Mouse (Mus musculus): Measurements from ENCODE around the gene Cfap299. TPM values are rescaled to one million over a fixed set of nuclear protein-coding genes. Genes with fewer than 3 reads are reported as not detected.

The Cfap299 gene
- polyA plus RNA-seq, 1 experiment: not detected

DNA sequence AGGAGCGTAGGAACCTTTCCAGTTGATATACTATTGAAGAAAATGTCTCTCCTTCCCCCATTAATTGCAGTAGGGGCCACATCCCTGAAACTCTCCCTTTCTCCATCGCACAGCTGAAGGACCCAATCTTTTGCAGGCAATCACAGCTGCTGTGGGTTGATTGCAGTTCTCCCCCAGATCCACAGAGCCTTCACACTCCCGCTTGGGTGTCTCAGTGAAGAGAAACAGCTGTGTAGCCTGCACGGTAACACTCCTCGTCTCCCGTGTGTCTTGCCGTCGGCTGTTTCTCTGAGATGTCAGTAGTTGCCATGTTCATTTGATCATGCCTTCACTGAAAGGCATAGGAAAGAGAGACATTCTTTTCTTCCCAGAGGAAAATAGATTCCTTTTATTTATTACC is 148.2 kb downstream of the Cfap299 start:
- Histone ChIP-seq H3K27ac (ENCODE audit: insufficient read depth, low read depth, low read length) (no peak overlapping the region), H3K4me3 (ENCODE audit: insufficient read depth, low read depth, low read length) (no peak overlapping the region), H3K4me1 (ENCODE audit: control insufficient read depth, insufficient read depth, low read length) (no peaks in the 10 kb centered on the region)
- TF ChIP-seq CTCF (IDR thresholded peaks at IDR 0.05; ENCODE audit: insufficient read depth, low read depth, low read length): no peak
- no peak for TF ChIP-seq POLR2A (IDR thresholded peaks at IDR 0.05; ENCODE audit: insufficient read depth, low read depth, low read length)
- WGBS: 54% methylated on average over 8 of the region's 8 CpGs

DNA sequence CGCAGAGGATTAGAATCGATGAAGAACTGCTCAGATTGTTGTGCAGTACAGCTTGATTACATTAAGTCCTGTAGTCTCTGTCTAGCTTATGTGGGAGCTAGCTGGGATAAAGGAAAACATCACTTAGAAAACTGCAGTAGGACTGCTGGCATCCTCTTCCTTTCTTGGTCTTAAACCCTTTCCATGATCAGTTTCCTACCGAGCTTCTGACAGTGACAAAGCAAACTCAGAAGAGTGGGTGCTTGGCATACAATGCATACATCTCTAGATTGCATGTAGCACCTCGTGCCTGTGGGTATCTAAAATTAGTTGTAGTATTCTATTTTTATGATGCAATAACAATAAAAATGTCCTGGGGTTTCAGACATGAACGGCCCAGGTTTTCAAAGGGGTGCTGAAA is 154.4 kb downstream of the Cfap299 start:
- WGBS: 66% methylated on average over 5 of the region's 5 CpGs
- H3K4me3 ChIP-seq (ENCODE audit: insufficient read depth, low read depth, low read length): no peak overlapping the region
- no peak overlapping the region for H3K27ac ChIP-seq (ENCODE audit: insufficient read depth, low read depth, low read length)
- no peaks in the 10 kb centered on the region for H3K4me1 ChIP-seq (ENCODE audit: control insufficient read depth, insufficient read depth, low read length)
- TF ChIP-seq CTCF (IDR thresholded peaks at IDR 0.05; ENCODE audit: insufficient read depth, low read depth, low read length) (no peak), POLR2A (IDR thresholded peaks at IDR 0.05; ENCODE audit: insufficient read depth, low read depth, low read length) (no peak)

DNA sequence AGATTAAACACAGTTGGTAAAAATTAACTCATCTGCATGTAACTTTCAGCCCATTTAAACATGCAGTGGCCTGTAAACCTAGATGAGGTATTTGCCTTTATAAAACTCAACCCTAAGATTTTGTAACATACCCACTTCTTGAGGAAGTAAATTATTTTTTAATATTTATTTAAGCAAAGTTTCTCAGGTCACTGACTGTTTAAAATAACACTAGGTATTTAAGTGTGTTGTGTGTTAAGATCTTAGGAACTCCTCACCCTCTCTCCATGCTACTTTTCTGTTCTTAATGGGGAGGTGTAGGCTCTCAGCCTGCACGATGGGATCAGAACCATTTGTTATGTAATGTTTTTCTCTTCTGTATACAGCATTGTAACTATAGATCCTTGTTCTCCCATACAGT is 156.1 kb downstream of the Cfap299 start:
- 71% methylated on average over 1 of the region's 1 CpGs for WGBS
- no peak overlapping the region for H3K27ac ChIP-seq (ENCODE audit: insufficient read depth, low read depth, low read length)
- no peak overlapping the region for H3K4me3 ChIP-seq (ENCODE audit: insufficient read depth, low read depth, low read length)
- H3K4me1 ChIP-seq (ENCODE audit: control insufficient read depth, insufficient read depth, low read length): no peaks in the 10 kb centered on the region
- TF ChIP-seq POLR2A (IDR thresholded peaks at IDR 0.05; ENCODE audit: insufficient read depth, low read depth, low read length) (no peak), CTCF (IDR thresholded peaks at IDR 0.05; ENCODE audit: insufficient read depth, low read depth, low read length) (no peak)

- H3K4me3 ChIP-seq (ENCODE audit: insufficient read depth, low read depth, low read length): no peak overlapping the region
- TF ChIP-seq POLR2A (IDR thresholded peaks at IDR 0.05; ENCODE audit: insufficient read depth, low read depth, low read length) (no peak), CTCF (IDR thresholded peaks at IDR 0.05; ENCODE audit: insufficient read depth, low read depth, low read length) (no peak)
- WGBS: 79% methylated on average over 4 of the region's 4 CpGs
- no peaks in the 10 kb centered on the region for H3K4me1 ChIP-seq (ENCODE audit: control insufficient read depth, insufficient read depth, low read length)
- no peak overlapping the region for H3K27ac ChIP-seq (ENCODE audit: insufficient read depth, low read depth, low read length)
Measured at GRCm38 (mm10) chr5:98498317-98498716, 169.2 kb downstream of the Cfap299 start.

- Histone ChIP-seq H3K27ac (ENCODE audit: insufficient read depth, low read depth, low read length) (no peak overlapping the region), H3K4me1 (ENCODE audit: control insufficient read depth, insufficient read depth, low read length) (no peaks in the 10 kb centered on the region), H3K4me3 (ENCODE audit: insufficient read depth, low read depth, low read length) (no peak overlapping the region)
- WGBS: 90% methylated on average over 7 of the region's 7 CpGs
- TF ChIP-seq CTCF (IDR thresholded peaks at IDR 0.05; ENCODE audit: insufficient read depth, low read depth, low read length): no peak
- TF ChIP-seq POLR2A (IDR thresholded peaks at IDR 0.05; ENCODE audit: insufficient read depth, low read depth, low read length): no peak
Measured at GRCm38 (mm10) chr5:98516214-98516613, 187.1 kb downstream of the Cfap299 start.

DNA sequence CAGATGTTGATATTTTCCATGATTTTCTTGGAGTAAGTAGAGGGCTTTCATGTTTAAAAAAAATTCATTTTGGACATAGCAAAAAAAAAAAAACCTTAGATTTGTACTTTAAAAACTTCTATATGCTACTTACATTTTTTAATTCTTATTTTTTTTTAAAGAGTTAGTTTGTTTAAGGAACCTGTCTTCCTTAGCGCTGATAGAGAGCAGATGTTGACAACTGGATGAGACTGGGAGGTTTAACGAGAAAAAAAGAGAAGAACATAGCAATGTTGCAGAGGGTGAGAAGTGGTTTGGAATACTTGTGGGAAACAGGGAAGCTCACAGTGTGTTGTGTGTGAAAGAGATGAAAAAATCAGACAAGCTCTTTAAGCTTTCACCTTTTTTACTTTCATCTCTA is 191.0 kb downstream of the Cfap299 start:
- TF ChIP-seq CTCF (IDR thresholded peaks at IDR 0.05; ENCODE audit: insufficient read depth, low read depth, low read length) (no peak), POLR2A (IDR thresholded peaks at IDR 0.05; ENCODE audit: insufficient read depth, low read depth, low read length) (no peak)
- Histone ChIP-seq H3K4me3 (ENCODE audit: insufficient read depth, low read depth, low read length) (no peak overlapping the region), H3K4me1 (ENCODE audit: control insufficient read depth, insufficient read depth, low read length) (no peaks in the 10 kb centered on the region), H3K27ac (ENCODE audit: insufficient read depth, low read depth, low read length) (no peak overlapping the region)
- WGBS: 84% methylated on average over 2 of the region's 2 CpGs

GRCm38 (mm10) chr5:98522270-98522977 is 193.3 kb downstream of the Cfap299 start:
- no peak for TF ChIP-seq CTCF (IDR thresholded peaks at IDR 0.05; ENCODE audit: insufficient read depth, low read depth, low read length)
- H3K4me1 ChIP-seq (ENCODE audit: control insufficient read depth, insufficient read depth, low read length): no peaks in the 10 kb centered on the region
- WGBS: 88% methylated on average over 7 of the region's 7 CpGs
- H3K4me3 ChIP-seq (ENCODE audit: insufficient read depth, low read depth, low read length): no peak overlapping the region
- no peak overlapping the region for H3K27ac ChIP-seq (ENCODE audit: insufficient read depth, low read depth, low read length)

- no peak overlapping the region for H3K27ac ChIP-seq (ENCODE audit: insufficient read depth, low read depth, low read length)
- no peaks in the 10 kb centered on the region for H3K4me1 ChIP-seq (ENCODE audit: control insufficient read depth, insufficient read depth, low read length)
- H3K4me3 ChIP-seq (ENCODE audit: insufficient read depth, low read depth, low read length): no peak overlapping the region
- no peak for TF ChIP-seq POLR2A (IDR thresholded peaks at IDR 0.05; ENCODE audit: insufficient read depth, low read depth, low read length)
- no peak for TF ChIP-seq CTCF (IDR thresholded peaks at IDR 0.05; ENCODE audit: insufficient read depth, low read depth, low read length)
- 49% methylated on average over 7 of the region's 7 CpGs for WGBS
Measured at GRCm38 (mm10) chr5:98523050-98523449, 193.9 kb downstream of the Cfap299 start.

GRCm38 (mm10) chr5:98523783-98524182 is 194.7 kb downstream of the Cfap299 start:
- TF ChIP-seq POLR2A (IDR thresholded peaks at IDR 0.05; ENCODE audit: insufficient read depth, low read depth, low read length): no peak
- TF ChIP-seq CTCF (IDR thresholded peaks at IDR 0.05; ENCODE audit: insufficient read depth, low read depth, low read length): no peak
- no peak overlapping the region for H3K4me3 ChIP-seq (ENCODE audit: insufficient read depth, low read depth, low read length)
- no peaks in the 10 kb centered on the region for H3K4me1 ChIP-seq (ENCODE audit: control insufficient read depth, insufficient read depth, low read length)
- no peak overlapping the region for H3K27ac ChIP-seq (ENCODE audit: insufficient read depth, low read depth, low read length)
- 98% methylated on average over 1 of the region's 1 CpGs for WGBS

- no peaks in the 10 kb centered on the region for H3K4me1 ChIP-seq (ENCODE audit: control insufficient read depth, insufficient read depth, low read length)
- no peak overlapping the region for H3K27ac ChIP-seq (ENCODE audit: insufficient read depth, low read depth, low read length)
- H3K4me3 ChIP-seq (ENCODE audit: insufficient read depth, low read depth, low read length): no peak overlapping the region
- TF ChIP-seq CTCF (IDR thresholded peaks at IDR 0.05; ENCODE audit: insufficient read depth, low read depth, low read length) (no peak), POLR2A (IDR thresholded peaks at IDR 0.05; ENCODE audit: insufficient read depth, low read depth, low read length) (no peak)
- WGBS: 84% methylated on average over 1 of the region's 1 CpGs
Measured at GRCm38 (mm10) chr5:98541333-98541732, 212.2 kb downstream of the Cfap299 start.

Measured in olfactory bulb, adult 2 months (tissue).